Mouse (Mus musculus): Measurements from ENCODE around the gene Arhgap17.

Gene Arhgap17

GRCm38 (mm10) chr7:123368187-123368586 is 1.5 kb downstream of the Arhgap17 start:
- DNase-seq: no peak

- DNase-seq: no peak
Measured at GRCm38 (mm10) chr7:123367218-123368150, 2.2 kb downstream of the Arhgap17 start.

- DNase-seq: no peak
Measured at GRCm38 (mm10) chr7:123366806-123367205, 2.9 kb downstream of the Arhgap17 start.

- DNase-seq: peak in 1 of 2 experiments; percentile 48
Measured at GRCm38 (mm10) chr7:123365876-123366741, 3.6 kb downstream of the Arhgap17 start.

- DNase-seq: no peak
Measured at GRCm38 (mm10) chr7:123363971-123364370, 5.7 kb downstream of the Arhgap17 start.

GRCm38 (mm10) chr7:123362806-123363205 is 6.9 kb downstream of the Arhgap17 start:
- no peak for DNase-seq

GRCm38 (mm10) chr7:123361229-123361980 is 8.3 kb downstream of the Arhgap17 start:
- no peak for DNase-seq

GRCm38 (mm10) chr7:123360185-123360584 is 9.5 kb downstream of the Arhgap17 start:
- DNase-seq: no peak

DNA sequence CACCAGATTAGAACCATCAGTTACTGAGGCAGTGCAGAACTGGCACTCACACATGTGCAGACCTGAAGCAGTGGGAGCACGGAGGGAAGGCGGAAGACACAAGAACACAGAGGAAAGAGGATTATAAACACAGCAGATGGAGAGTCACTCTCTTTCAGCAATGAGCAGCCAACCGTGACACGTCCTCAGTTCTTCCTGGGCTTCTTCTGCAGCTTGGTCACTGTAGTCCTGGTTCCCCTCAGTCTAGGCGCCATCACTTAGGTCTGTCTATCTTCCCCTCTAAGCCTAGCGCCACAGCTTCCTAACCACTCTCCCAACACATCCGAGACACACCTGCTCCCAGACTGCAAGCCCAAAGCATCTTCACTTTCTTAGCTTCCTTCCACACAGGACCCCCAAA is 10.6 kb downstream of the Arhgap17 start:
- no peak for DNase-seq

- DNase-seq: no peak
Measured at GRCm38 (mm10) chr7:123356158-123356557, 13.6 kb downstream of the Arhgap17 start.

- DNase-seq: no peak
Measured at GRCm38 (mm10) chr7:123354851-123355250, 14.9 kb downstream of the Arhgap17 start.

- DNase-seq: no peak
Measured at GRCm38 (mm10) chr7:123354392-123354791, 15.3 kb downstream of the Arhgap17 start.

DNA sequence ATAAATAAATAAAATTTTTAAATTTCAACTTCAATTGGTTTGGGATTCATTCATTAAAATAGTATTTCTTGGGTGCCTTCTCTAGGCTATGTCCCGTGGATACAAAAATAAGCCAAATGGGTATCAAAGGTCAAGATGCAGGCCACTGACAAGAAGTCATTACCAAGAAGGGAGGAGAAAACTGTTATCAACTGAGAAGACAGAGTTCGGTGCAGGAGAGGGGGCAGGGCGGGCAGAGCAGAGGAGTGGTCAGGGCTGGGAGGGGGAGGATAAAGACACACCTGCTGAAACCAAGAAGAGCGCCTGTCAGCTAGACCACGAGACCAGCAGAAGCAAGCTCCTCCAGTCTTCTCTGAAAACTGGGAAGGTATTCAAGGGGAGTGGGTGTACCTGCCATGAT is 15.8 kb downstream of the Arhgap17 start:
- no peak for DNase-seq

GRCm38 (mm10) chr7:123353081-123353480 is 16.6 kb downstream of the Arhgap17 start:
- no peak for DNase-seq

- no peak for DNase-seq
Measured at GRCm38 (mm10) chr7:123350243-123350642, 19.5 kb downstream of the Arhgap17 start.

DNA sequence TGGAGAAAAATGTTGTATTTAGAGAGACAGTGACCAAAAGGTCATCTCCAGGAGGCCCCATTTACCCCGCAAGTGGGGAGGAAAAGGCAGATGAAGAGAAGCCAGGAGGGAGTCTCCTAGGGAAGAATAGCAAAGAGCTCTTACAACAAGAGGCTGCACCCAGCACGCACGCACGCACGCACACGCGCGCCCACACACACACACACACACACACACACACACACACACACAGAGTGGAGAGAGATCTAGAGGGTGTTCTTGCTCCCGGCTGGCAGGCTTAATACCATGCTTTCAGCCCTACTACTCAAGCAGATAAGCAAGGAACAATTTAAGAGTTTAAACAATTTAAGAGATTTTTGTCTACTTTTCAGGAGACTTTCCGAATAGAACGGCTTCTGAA is 19.9 kb downstream of the Arhgap17 start:
- DNase-seq: no peak

- DNase-seq: no peak
Measured at GRCm38 (mm10) chr7:123346631-123347290, 23.0 kb downstream of the Arhgap17 start.

DNA sequence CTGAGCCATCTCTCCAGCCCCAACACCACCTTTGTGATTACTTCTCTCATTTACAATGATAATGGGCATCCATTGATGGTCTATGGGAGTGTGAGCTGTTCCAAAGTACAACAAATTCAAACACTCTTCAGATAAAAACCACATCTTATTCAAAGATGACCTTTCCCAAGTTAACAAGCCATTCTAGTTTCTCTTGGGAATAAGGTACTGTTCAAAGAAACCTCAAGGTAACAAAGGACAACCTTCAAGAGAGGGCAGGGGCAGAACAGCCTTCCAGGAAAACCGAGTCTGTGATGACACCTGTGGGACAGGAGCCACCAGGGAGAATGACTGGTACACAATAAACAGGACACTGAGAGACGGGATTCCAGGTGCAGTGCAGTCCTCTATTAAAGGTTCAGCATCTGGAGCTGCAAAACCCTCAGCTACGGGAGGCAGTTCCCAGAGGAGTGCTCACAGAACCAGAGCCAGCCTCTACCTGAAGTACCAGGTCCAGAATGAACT is 24.6 kb downstream of the Arhgap17 start:
- no peak for DNase-seq

- no peak for DNase-seq
Measured at GRCm38 (mm10) chr7:123344079-123344780, 25.5 kb downstream of the Arhgap17 start.

- DNase-seq: no peak
Measured at GRCm38 (mm10) chr7:123341896-123342295, 27.8 kb downstream of the Arhgap17 start.

GRCm38 (mm10) chr7:123338351-123338750 is 31.4 kb downstream of the Arhgap17 start:
- DNase-seq: peak; percentile 26 to 39

Measured in kidney, adult 8-10 months (tissue).